Mouse (Mus musculus) liver, embryonic 16.5 days (tissue): ENCODE results near the gene C130074G19Rik. TPM values are rescaled to one million over a fixed set of nuclear protein-coding genes. Genes with fewer than 3 reads are reported as not detected.

ENCODE experiments used
- ATAC-seq: fragments of 200-750 bp; cut with Nextera tagmentation; 2 replicates; pipeline ENCODE4 v1.8.0; 2017; ENCODE audit warnings: low read depth, mild to moderate bottlenecking, moderate number of reproducible peaks, moderate library complexity
- H3K27ac ChIP-seq: fragments of 300-500 bp; sonication (generic); 2 replicates; pipeline ENCODE4 v1.5.1; 2014; ENCODE audit warnings: mild to moderate bottlenecking, low read length
- H3K27me3 ChIP-seq: fragments of 300-500 bp; sonication (generic); 2 replicates; pipeline ENCODE4 v1.6.1; 2014; ENCODE audit warnings: low read depth, low read length, mixed read lengths; ENCODE audit not compliant: control insufficient read depth, insufficient read depth
- H3K36me3 ChIP-seq: fragments of 300-500 bp; sonication (generic); 2 replicates; pipeline ENCODE4 v1.6.1; 2014; ENCODE audit warnings: mild to moderate bottlenecking; ENCODE audit not compliant: control insufficient read depth, insufficient read depth
- H3K4me1 ChIP-seq: fragments of 300-500 bp; sonication (generic); 2 replicates; pipeline ENCODE4 v1.6.1; 2014; ENCODE audit warnings: low read depth, low read length, mixed read lengths; ENCODE audit not compliant: control insufficient read depth
- H3K4me2 ChIP-seq: fragments of 300-500 bp; sonication (generic); 2 replicates; pipeline ENCODE4 v1.6.1; 2014; ENCODE audit warnings: low read depth, low read length, mixed read lengths
- H3K4me3 ChIP-seq: fragments of 300-500 bp; sonication (generic); 2 replicates; pipeline ENCODE4 v1.5.1; 2014; ENCODE audit warnings: low read depth, mild to moderate bottlenecking, low read length
- H3K9ac ChIP-seq: fragments of 300-500 bp; sonication (generic); 2 replicates; pipeline ENCODE4 v1.6.1; 2014; ENCODE audit warnings: low read depth, low read length
- H3K9me3 ChIP-seq: fragments of 300-500 bp; sonication (generic); replicated peaks from 2 replicates; pipeline ENCODE4 v1.6.1; 2016; ENCODE audit warnings: low read length; ENCODE audit not compliant: control insufficient read depth
- WGBS: fragments of 180-500 bp; shearing (Covaris S2); extraction: QIAGEN DNeasy Blood & Tissue Kit; methylation state at CpG from one replicate; pipeline ENCODE4 v1.1.7; 2014; ENCODE audit not compliant: insufficient replicate concordance; 5-methylcytosine and 5-hydroxymethylcytosine counted together
- polyA plus RNA-seq: library from polyadenylated mRNA; unstranded; fragments of >200 nt; fragmentation: Nextera tagmentation; extraction: Ambion mirVana; gene quantifications from 2 replicates; pipeline ENCODE4 v1.2.1, GENCODE M21; 2015

C130074G19Rik gene
- 1.9 and 2.0 TPM in 2 replicates for polyA plus RNA-seq

- H3K27ac ChIP-seq = peak within 1 kb of the TSS; percentile 66
- peak; percentile 92 for ATAC-seq
- WGBS = 2% methylated on average over 77 of the region's 77 CpGs
These were observed at the start of gene C130074G19Rik for GRCm38 (mm10) chr1:184882281-184883268. Gene C130074G19Rik, minus strand, starts transcription at chr1:184883218.

GRCm38 (mm10) chr1:184931097-184931496 lies 48.1 kb upstream of the C130074G19Rik start:
- no peaks in the 10 kb centered on the region for H3K27me3 ChIP-seq
- peaks cover 14% of the 10 kb centered on the region for H3K4me1 ChIP-seq
- no peak overlapping the region for H3K4me2 ChIP-seq
- no peak overlapping the region for H3K27ac ChIP-seq
- no peak overlapping the region for H3K9ac ChIP-seq
- H3K9me3 ChIP-seq = no peaks in the 10 kb centered on the region
- ATAC-seq = no peak
- H3K36me3 ChIP-seq = no peaks in the 10 kb centered on the region
- 70% methylated on average over 6 of the region's 6 CpGs for WGBS
- H3K4me3 ChIP-seq = no peak overlapping the region

More at GRCm38 (mm10) chr1:184882281-184883268, at the start of gene C130074G19Rik:
- Histone ChIP-seq H3K4me1 (no peaks in the 10 kb centered on the region; the same call in 1 of the 2 replicates), H3K36me3 (no peaks in the 10 kb centered on the region), H3K27me3 (peaks cover 26% of the 10 kb centered on the region), H3K9me3 (no peaks in the 10 kb centered on the region), H3K4me3 (peak within 1 kb of the TSS; percentile 60), H3K9ac (peak within 1 kb of the TSS; percentile 51), H3K4me2 (peak within 1 kb of the TSS; percentile 24)

- no peaks in the 10 kb centered on the region for H3K9me3 ChIP-seq
- H3K9ac ChIP-seq = no peak overlapping the region
- H3K27ac ChIP-seq = no peak overlapping the region
- H3K27me3 ChIP-seq = no peaks in the 10 kb centered on the region
- WGBS = 33% methylated on average over 1 of the region's 1 CpGs
- H3K4me2 ChIP-seq = no peak overlapping the region
- no peak overlapping the region for H3K4me3 ChIP-seq
- no peaks in the 10 kb centered on the region for H3K36me3 ChIP-seq
- H3K4me1 ChIP-seq = peaks cover 7% of the 10 kb centered on the region
- ATAC-seq = peak; percentile 86
These were observed 45.4 kb upstream of the C130074G19Rik start for GRCm38 (mm10) chr1:184928382-184928781.

- Histone ChIP-seq H3K4me2 (no peak overlapping the region), H3K36me3 (no peaks in the 10 kb centered on the region), H3K4me1 (peaks cover 7% of the 10 kb centered on the region), H3K4me3 (no peak overlapping the region), H3K27ac (no peak overlapping the region), H3K27me3 (no peaks in the 10 kb centered on the region), H3K9ac (no peak overlapping the region), H3K9me3 (no peaks in the 10 kb centered on the region)
- 46% methylated on average over 1 of the region's 1 CpGs for WGBS
- no peak for ATAC-seq
These were observed 44.9 kb upstream of the C130074G19Rik start for GRCm38 (mm10) chr1:184927911-184928310.

GRCm38 (mm10) chr1:184922824-184923223 lies 39.8 kb upstream of the C130074G19Rik start:
- no peak overlapping the region for H3K9ac ChIP-seq
- no peak overlapping the region for H3K4me3 ChIP-seq
- H3K9me3 ChIP-seq = no peaks in the 10 kb centered on the region
- H3K27ac ChIP-seq = no peak overlapping the region
- 69% methylated on average over 13 of the region's 13 CpGs for WGBS
- H3K27me3 ChIP-seq = no peaks in the 10 kb centered on the region
- H3K4me1 ChIP-seq = peaks cover 2% of the 10 kb centered on the region; the same call in 1 of the 2 replicates
- no peaks in the 10 kb centered on the region for H3K36me3 ChIP-seq
- ATAC-seq = no peak
- H3K4me2 ChIP-seq = no peak overlapping the region

GRCm38 (mm10) chr1:184920057-184920456 lies 37.0 kb upstream of the C130074G19Rik start:
- Histone ChIP-seq H3K4me2 (no peak overlapping the region), H3K9me3 (no peaks in the 10 kb centered on the region), H3K4me3 (no peak overlapping the region), H3K27me3 (no peaks in the 10 kb centered on the region), H3K27ac (no peak overlapping the region), H3K4me1 (no peaks in the 10 kb centered on the region), H3K9ac (no peak overlapping the region), H3K36me3 (no peaks in the 10 kb centered on the region)
- 56% methylated on average over 5 of the region's 5 CpGs for WGBS
- ATAC-seq = no peak

GRCm38 (mm10) chr1:184918227-184918888 lies 35.3 kb upstream of the C130074G19Rik start:
- H3K4me3 ChIP-seq = no peak overlapping the region
- no peaks in the 10 kb centered on the region for H3K9me3 ChIP-seq
- ATAC-seq = no peak
- WGBS = 53% methylated on average over 5 of the region's 5 CpGs
- no peak overlapping the region for H3K9ac ChIP-seq
- H3K4me2 ChIP-seq = no peak overlapping the region
- no peaks in the 10 kb centered on the region for H3K4me1 ChIP-seq
- no peak overlapping the region for H3K27ac ChIP-seq
- no peaks in the 10 kb centered on the region for H3K27me3 ChIP-seq
- H3K36me3 ChIP-seq = no peaks in the 10 kb centered on the region

GRCm38 (mm10) chr1:184912336-184912735 lies 29.3 kb upstream of the C130074G19Rik start:
- H3K27ac ChIP-seq = no peak overlapping the region
- no peaks in the 10 kb centered on the region for H3K36me3 ChIP-seq
- no peaks in the 10 kb centered on the region for H3K27me3 ChIP-seq
- no peaks in the 10 kb centered on the region for H3K9me3 ChIP-seq
- no peak overlapping the region for H3K4me3 ChIP-seq
- 80% methylated on average over 18 of the region's 18 CpGs for WGBS
- no peak overlapping the region for H3K9ac ChIP-seq
- no peak for ATAC-seq
- H3K4me2 ChIP-seq = no peak overlapping the region
- no peaks in the 10 kb centered on the region for H3K4me1 ChIP-seq
